ENCODE assay signal across 27 mouse cellular contexts in the genomic region with DNA sequence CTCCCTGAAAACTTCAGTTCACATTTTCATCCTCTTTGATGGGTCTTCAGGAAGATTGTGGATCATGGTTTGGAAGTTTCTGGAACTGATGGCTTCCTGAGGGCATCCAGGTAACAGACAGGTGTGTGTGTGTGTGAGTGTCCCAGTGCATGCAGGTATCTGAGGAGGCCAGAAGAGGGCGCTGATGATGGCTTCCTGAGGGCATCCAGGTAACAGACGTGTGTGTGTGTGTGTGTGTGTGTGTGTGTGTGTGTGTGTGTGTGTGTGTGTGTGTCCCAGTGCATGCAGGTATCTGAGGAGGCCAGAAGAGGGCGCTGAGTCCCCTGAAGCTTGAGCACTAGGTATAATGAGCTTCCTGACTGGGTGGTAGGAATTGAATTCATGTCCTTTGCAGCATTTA. TPM values are rescaled to one million over a fixed set of nuclear protein-coding genes. Genes with fewer than 3 reads are reported as not detected.
A peak's percentile ranks its signal among the peaks of the same experiment; 100 is the strongest.
DNase-seq lines count a peak whose midpoint lies in the region; ATAC-seq and TF ChIP-seq lines count a peak whose summit lies in the region.
"Had no signal": no experiment of that assay in that cellular context is flagged by ENCODE, and none has a peak within 500 bp of the region (broad histone marks: within the 10 kb centered on the region; RNA-seq: fewer than 3 reads in every experiment).

No protein-coding gene starts in this region.

- H3K9ac ChIP-seq in intestine, postnatal 0 days (ENCODE audit: low read depth, low read length): no peak overlapping the region
- no peak overlapping the region for H3K9ac ChIP-seq in intestine, embryonic 16.5 days (ENCODE audit: low read depth, low read length)
- H3K9ac ChIP-seq in midbrain, postnatal 0 days (replicated peaks; ENCODE audit: low read length, poor library complexity, severe bottlenecking): no peak overlapping the region
- H3K9ac ChIP-seq in midbrain, embryonic 14.5 days (replicated peaks; ENCODE audit: low read length): no peak overlapping the region
- H3K9ac ChIP-seq in MEL (ENCODE audit: control insufficient read depth, low read depth, low read length, poor library complexity, severe bottlenecking): no peak overlapping the region
- no peak overlapping the region for H3K9ac ChIP-seq in stomach, postnatal 0 days (ENCODE audit: low read length)
- H3K9ac ChIP-seq: forebrain, embryonic 13.5 days; hindbrain, embryonic 15.5 days; neural tube, embryonic 15.5 days; stomach, embryonic 15.5 days had no signal

- no peaks in the 10 kb centered on the region for H3K4me1 ChIP-seq in intestine, postnatal 0 days (replicated peaks; ENCODE audit: control insufficient read depth, insufficient read depth, low read length)
- peaks cover 3% of the 10 kb centered on the region; the same call in 1 of the 2 replicates for H3K4me1 ChIP-seq in intestine, embryonic 16.5 days (ENCODE audit: control insufficient read depth, insufficient read depth, low read length)
- no peaks in the 10 kb centered on the region; the same call in 1 of the 2 replicates for H3K4me1 ChIP-seq in midbrain, postnatal 0 days (ENCODE audit: insufficient read depth, low read length)
- H3K4me1 ChIP-seq in midbrain, embryonic 14.5 days (ENCODE audit: control insufficient read depth, insufficient read depth, low read length): no peaks in the 10 kb centered on the region
- no peaks in the 10 kb centered on the region for H3K4me1 ChIP-seq in MEL (ENCODE audit: control insufficient read depth in 1 of 2, insufficient read depth in 2 of 2, low read length in 2 of 2)
- H3K4me1 ChIP-seq in stomach, postnatal 0 days (replicated peaks; ENCODE audit: control insufficient read depth, insufficient read depth): no peaks in the 10 kb centered on the region
- H3K4me1 ChIP-seq: forebrain, embryonic 13.5 days had no signal

- no peak overlapping the region for H3K4me3 ChIP-seq in intestine, postnatal 0 days (ENCODE audit: low read depth, low read length)
- H3K4me3 ChIP-seq in intestine, embryonic 16.5 days (ENCODE audit: low read length): no peak overlapping the region
- no peak overlapping the region for H3K4me3 ChIP-seq in midbrain, postnatal 0 days (ENCODE audit: low read depth, low read length)
- no peak overlapping the region for H3K4me3 ChIP-seq in midbrain, embryonic 14.5 days (replicated peaks; ENCODE audit: low read depth, low read length)
- H3K4me3 ChIP-seq in MEL (ENCODE audit: control insufficient read depth in 1 of 2, insufficient read depth in 1 of 2, low read depth in 2 of 2, low read length in 2 of 2): no peak overlapping the region
- H3K4me3 ChIP-seq in stomach, postnatal 0 days (ENCODE audit: low read depth, low read length): no peak overlapping the region
- H3K4me3 ChIP-seq: erythroblast, embryonic 14.5 days; forebrain, embryonic 13.5 days; gastrocnemius, adult 2 months; heart, embryonic 10.5 days; hindbrain, embryonic 15.5 days; left cerebral cortex, adult 2 months; neural tube, embryonic 15.5 days; stomach, embryonic 15.5 days had no signal

- no peaks in the 10 kb centered on the region for H3K9me3 ChIP-seq in intestine, postnatal 0 days (ENCODE audit: control insufficient read depth)
- H3K9me3 ChIP-seq in intestine, embryonic 16.5 days (ENCODE audit: control insufficient read depth, low read length): no peaks in the 10 kb centered on the region
- no peaks in the 10 kb centered on the region for H3K9me3 ChIP-seq in midbrain, postnatal 0 days (ENCODE audit: low read length)
- no peaks in the 10 kb centered on the region for H3K9me3 ChIP-seq in midbrain, embryonic 14.5 days (ENCODE audit: control insufficient read depth, low read length)
- H3K9me3 ChIP-seq in MEL (replicated peaks; ENCODE audit: insufficient read depth, low read length): no peaks in the 10 kb centered on the region
- no peaks in the 10 kb centered on the region for H3K9me3 ChIP-seq in stomach, postnatal 0 days (ENCODE audit: control insufficient read depth, low read length)
- H3K9me3 ChIP-seq: forebrain, embryonic 13.5 days; G1E; heart, embryonic 10.5 days; hindbrain, embryonic 15.5 days; neural tube, embryonic 15.5 days; stomach, embryonic 15.5 days had no signal

- 67% methylated on average over 3 of the region's 3 CpGs for WGBS in intestine, postnatal 0 days
- 71% methylated on average over 3 of the region's 3 CpGs for WGBS in intestine, embryonic 16.5 days
- WGBS in midbrain, postnatal 0 days: 62% methylated on average over 3 of the region's 3 CpGs
- WGBS in midbrain, embryonic 14.5 days: 55% methylated on average over 3 of the region's 3 CpGs
- WGBS in stomach, postnatal 0 days: 52% methylated on average over 3 of the region's 3 CpGs

- TF ChIP-seq CTCF in intestine, postnatal 0 days (IDR thresholded peaks at IDR 0.05; ENCODE audit: low read depth): peak; percentile 38; the same call in 1 of the 2 replicates
- peak; percentile 30; the same call in 1 of the 2 replicates for TF ChIP-seq CTCF in midbrain, postnatal 0 days (IDR thresholded peaks at IDR 0.05)
- peak in 2 of 3 experiments; percentile 30 to 34; a peak in 2 of 6 replicates for TF ChIP-seq CTCF in MEL (IDR thresholded peaks at IDR 0.05 in 2 of 3, conservative IDR thresholded peaks at IDR 0.05 in 1 of 3; ENCODE audit: control insufficient read depth in 1 of 3, insufficient read depth in 1 of 3, low read depth in 2 of 3, low read length in 3 of 3, poor library complexity in 1 of 3, severe bottlenecking in 1 of 3)
- TF ChIP-seq CTCF in stomach, postnatal 0 days (IDR thresholded peaks at IDR 0.05; ENCODE audit: low read depth): peak; percentile 29

- no peak for TF ChIP-seq EP300 in MEL (IDR thresholded peaks at IDR 0.05; ENCODE audit: low read depth in 1 of 2, low read length in 2 of 2)
- TF ChIP-seq EP300 in stomach, postnatal 0 days (optimal IDR thresholded peaks at IDR 0.05): no peak

- no peaks in the 10 kb centered on the region for H3K36me3 ChIP-seq in intestine, postnatal 0 days (ENCODE audit: control insufficient read depth, insufficient read depth)
- no peaks in the 10 kb centered on the region for H3K36me3 ChIP-seq in intestine, embryonic 16.5 days (ENCODE audit: control insufficient read depth, insufficient read depth, low read length)
- no peaks in the 10 kb centered on the region for H3K36me3 ChIP-seq in midbrain, postnatal 0 days (ENCODE audit: insufficient read depth, low read length)
- H3K36me3 ChIP-seq in midbrain, embryonic 14.5 days (ENCODE audit: control insufficient read depth, insufficient read depth, low read length): no peaks in the 10 kb centered on the region
- H3K36me3 ChIP-seq in MEL (ENCODE audit: control insufficient read depth in 1 of 2, insufficient read depth in 2 of 2, low read length in 2 of 2): no peaks in the 10 kb centered on the region
- no peaks in the 10 kb centered on the region for H3K36me3 ChIP-seq in stomach, postnatal 0 days (ENCODE audit: control insufficient read depth, insufficient read depth, low read length)
- H3K36me3 ChIP-seq: G1E; heart, embryonic 10.5 days; hindbrain, embryonic 15.5 days; neural tube, embryonic 15.5 days; stomach, embryonic 15.5 days had no signal

- no peak for TF ChIP-seq POLR2A in MEL (IDR thresholded peaks at IDR 0.05; ENCODE audit: control insufficient read depth in 1 of 2, insufficient read depth in 1 of 2, low read depth in 1 of 2, low read length in 2 of 2, poor library complexity in 1 of 2)

- ATAC-seq in intestine, postnatal 0 days: no peak
- no peak for ATAC-seq in intestine, embryonic 16.5 days
- ATAC-seq in midbrain, postnatal 0 days (ENCODE audit: low FRiP score): no peak
- ATAC-seq in midbrain, embryonic 14.5 days (ENCODE audit: low FRiP score, low TSS enrichment): no peak
- ATAC-seq in stomach, postnatal 0 days (ENCODE audit: low FRiP score, low TSS enrichment): no peak
- no peak for ATAC-seq in erythroblast, adult 5-6 weeks (replicated peaks; ENCODE audit: low FRiP score, poor library complexity, severe bottlenecking)
- ATAC-seq: forebrain, embryonic 13.5 days had no signal

- no peak overlapping the region for H3K4me2 ChIP-seq in intestine, postnatal 0 days (replicated peaks; ENCODE audit: low read depth)
- no peak overlapping the region for H3K4me2 ChIP-seq in intestine, embryonic 16.5 days (ENCODE audit: low read depth, low read length)
- H3K4me2 ChIP-seq in midbrain, postnatal 0 days (ENCODE audit: low read depth, low read length, poor library complexity, severe bottlenecking): no peak overlapping the region
- no peak overlapping the region for H3K4me2 ChIP-seq in midbrain, embryonic 14.5 days (ENCODE audit: low read length)
- no peak overlapping the region for H3K4me2 ChIP-seq in stomach, postnatal 0 days (replicated peaks; ENCODE audit: low read depth)
- H3K4me2 ChIP-seq: forebrain, embryonic 13.5 days; hindbrain, embryonic 15.5 days; neural tube, embryonic 15.5 days; stomach, embryonic 15.5 days had no signal

- no peaks in the 10 kb centered on the region for H3K27me3 ChIP-seq in intestine, postnatal 0 days (replicated peaks; ENCODE audit: control insufficient read depth, insufficient read depth, low read length)
- no peaks in the 10 kb centered on the region for H3K27me3 ChIP-seq in intestine, embryonic 16.5 days (replicated peaks; ENCODE audit: control insufficient read depth, insufficient read depth, low read length)
- H3K27me3 ChIP-seq in midbrain, postnatal 0 days (ENCODE audit: insufficient read depth, low read length): no peaks in the 10 kb centered on the region
- no peaks in the 10 kb centered on the region for H3K27me3 ChIP-seq in midbrain, embryonic 14.5 days (ENCODE audit: control insufficient read depth, insufficient read depth, low read length)
- H3K27me3 ChIP-seq in MEL (ENCODE audit: control insufficient read depth in 1 of 2, insufficient read depth in 2 of 2, low read length in 2 of 2): no peaks in the 10 kb centered on the region; a peak in 1 of 4 replicates
- no peaks in the 10 kb centered on the region for H3K27me3 ChIP-seq in stomach, postnatal 0 days (ENCODE audit: control insufficient read depth, insufficient read depth, low read length)
- H3K27me3 ChIP-seq: hindbrain, embryonic 15.5 days; neural tube, embryonic 15.5 days; stomach, embryonic 15.5 days had no signal

- no peak for DNase-seq in midbrain, postnatal 0 days (ENCODE audit: low spot score)
- DNase-seq in midbrain, embryonic 14.5 days: no peak
- no peak for DNase-seq in MEL (ENCODE audit: low read depth, low spot score)
- no peak for DNase-seq in stomach, postnatal 0 days (ENCODE audit: low spot score)
- DNase-seq: adrenal gland, postnatal 14 days; B cell, adult 2 months; cerebellum, adult 11 months; cerebellum, postnatal 10 days; gastrocnemius, adult 2 months; kidney, adult 18-20 months; kidney, postnatal 10 days; lung, postnatal 36 days had no signal

- no peaks in the 10 kb centered on the region for H3K79me2 ChIP-seq in MEL (ENCODE audit: control insufficient read depth, insufficient read depth, low read length, poor library complexity)

- no peak for TF ChIP-seq RAD21 in MEL (IDR thresholded peaks at IDR 0.05; ENCODE audit: low read depth, low read length)

- no peak overlapping the region for H3K27ac ChIP-seq in intestine, postnatal 0 days (ENCODE audit: low read depth, low read length)
- no peak overlapping the region for H3K27ac ChIP-seq in intestine, embryonic 16.5 days (ENCODE audit: low read length)
- no peak overlapping the region for H3K27ac ChIP-seq in midbrain, postnatal 0 days (ENCODE audit: low read depth, low read length)
- H3K27ac ChIP-seq in midbrain, embryonic 14.5 days (replicated peaks; ENCODE audit: low read depth, low read length): no peak overlapping the region
- H3K27ac ChIP-seq in MEL (ENCODE audit: control insufficient read depth, low read depth, low read length): no peak overlapping the region
- H3K27ac ChIP-seq in stomach, postnatal 0 days (replicated peaks): no peak overlapping the region
- H3K27ac ChIP-seq: forebrain, embryonic 13.5 days; gastrocnemius, adult 2 months; heart, embryonic 10.5 days; hindbrain, embryonic 15.5 days; left cerebral cortex, adult 2 months; neural tube, embryonic 15.5 days; stomach, embryonic 15.5 days had no signal

RNA-seq across cellular contexts. Expression of a gene that starts 33.0 kb away (rescaled TPM):
- 38.7 and 42.3 TPM in 2 replicates for polyA plus RNA-seq in intestine, postnatal 0 days (2015; fragmentation: Nextera tagmentation; extraction: Ambion mirVana)
- 16.7 and 17.7 TPM in 2 replicates for polyA plus RNA-seq in intestine, embryonic 16.5 days (2015; fragmentation: Nextera tagmentation; extraction: Ambion mirVana)
- total RNA-seq in midbrain, postnatal 0 days (2014; rRNA removed): 1.9 and 5.3 TPM in 2 replicates
- polyA plus RNA-seq in midbrain, postnatal 0 days (2015; fragmentation: Nextera tagmentation; extraction: Ambion mirVana): 29.5 and 30.0 TPM in 2 replicates
- 4.6 and 7.5 TPM in 2 replicates for polyA plus RNA-seq in midbrain, embryonic 14.5 days (2014; fragmentation: Nextera tagmentation; extraction: Ambion mirVana)
- not detected in 2 replicates for total RNA-seq in MEL (2012; rRNA removed)
- polyA plus RNA-seq in MEL (2012; ENCODE audit: insufficient read depth in 1 of 2, insufficient read length in 2 of 2, low read depth in 1 of 2, low replicate concordance in 2 of 2, missing spikeins in 1 of 2): not detected
- 10.2 and 11.8 TPM in 2 replicates for polyA plus RNA-seq in stomach, postnatal 0 days (2015; fragmentation: Nextera tagmentation; extraction: Ambion mirVana)
- not detected in 2 replicates for total RNA-seq in erythroblast, adult 5-6 weeks (2015; ENCODE audit: low replicate concordance)
- not detected in 2 replicates for total RNA-seq in erythroblast, adult 5-6 weeks (2017; ENCODE audit: low replicate concordance)
- total RNA-seq: G1E; gastrocnemius, postnatal 4 days; hematopoietic stem cell, adult 5-6 weeks; megakaryocyte-erythroid progenitor cell, adult 5-6 weeks had no signal
- polyA plus RNA-seq: erythroblast, embryonic 14.5 days; G1E; liver, embryonic 16.5 days had no signal

RNA-seq across cellular contexts. Expression of a gene that starts 58.7 kb away (rescaled TPM):
- polyA plus RNA-seq in intestine, postnatal 0 days (2015; fragmentation: Nextera tagmentation; extraction: Ambion mirVana): 1.1 and 1.3 TPM in 2 replicates
- polyA plus RNA-seq in intestine, embryonic 16.5 days (2015; fragmentation: Nextera tagmentation; extraction: Ambion mirVana): 0.16 and 0.43 TPM in 2 replicates
- total RNA-seq in midbrain, postnatal 0 days (2014; rRNA removed): 0.27 and 1.2 TPM in 2 replicates
- 0.93 and 1.3 TPM in 2 replicates for polyA plus RNA-seq in midbrain, postnatal 0 days (2015; fragmentation: Nextera tagmentation; extraction: Ambion mirVana)
- polyA plus RNA-seq in midbrain, embryonic 14.5 days (2014; fragmentation: Nextera tagmentation; extraction: Ambion mirVana): 0.37 and 0.53 TPM in 2 replicates
- total RNA-seq in MEL (2012; rRNA removed): 1.1 and 2.1 TPM in 2 replicates
- 1 to 10 TPM in 1 of 2 experiments, not detected in 1; 2.2 TPM for polyA plus RNA-seq in MEL (2012; ENCODE audit: insufficient read depth in 1 of 2, insufficient read length in 2 of 2, low read depth in 1 of 2, low replicate concordance in 2 of 2, missing spikeins in 1 of 2)
- polyA plus RNA-seq in stomach, postnatal 0 days (2015; fragmentation: Nextera tagmentation; extraction: Ambion mirVana): 0.34 and 0.48 TPM in 2 replicates
- 0.63 TPM in 1 of 2 replicates, not detected in the other for total RNA-seq in erythroblast, adult 5-6 weeks (2015; ENCODE audit: low replicate concordance)
- not detected in 2 replicates for total RNA-seq in erythroblast, adult 5-6 weeks (2017; ENCODE audit: low replicate concordance)
